Mouse (Mus musculus) cortical plate, adult 2 months (tissue): ENCODE measurements around the gene Slc8a2. TPM values are rescaled to one million over a fixed set of nuclear protein-coding genes. Genes with fewer than 3 reads are reported as not detected.

ENCODE experiments used
- H3K27ac ChIP-seq: fragments of 200-500 bp; 2 replicates; pipeline ENCODE4 v1.5.1; 2012; ENCODE audit warnings: low read length, control low read depth, inconsistent platforms; ENCODE audit not compliant: insufficient read depth
- H3K4me1 ChIP-seq: fragments of 200-500 bp; 2 replicates; pipeline ENCODE4 v1.6.1; 2011; ENCODE audit warnings: low read length; ENCODE audit not compliant: control insufficient read depth, insufficient read depth
- H3K4me3 ChIP-seq: fragments of 200-500 bp; 2 replicates; pipeline ENCODE4 v1.5.1; 2011; ENCODE audit warnings: mild to moderate bottlenecking, low read length, control low read depth; ENCODE audit not compliant: insufficient read depth
- CTCF ChIP-seq: fragments of 200-500 bp; IDR thresholded peaks from 2 replicates; pipeline ENCODE4 v1.5.1; 2011; ENCODE audit warnings: mild to moderate bottlenecking, control low read depth, low read length; ENCODE audit not compliant: insufficient read depth; ENCODE audit errors: extremely low read depth
- POLR2A ChIP-seq: fragments of 200-500 bp; IDR thresholded peaks from 2 replicates; pipeline ENCODE4 v1.6.1; 2011; ENCODE audit warnings: mild to moderate bottlenecking, low read length, control low read depth; ENCODE audit not compliant: insufficient read depth; ENCODE audit errors: extremely low read depth
- polyA plus RNA-seq: library from polyadenylated mRNA; depleted of rRNA; stranded (reverse); fragments of >200 nt; gene quantifications from 2 replicates; pipeline ENCODE4 v1.2.3, GENCODE M21; 2012; rRNA removed

The Slc8a2 gene
- polyA plus RNA-seq, 1 experiment, result 164 TPM

GRCm38 (mm10) chr7:16204791-16205190, 75.2 kb downstream of the Slc8a2 start:
- H3K27ac ChIP-seq, result no peak overlapping the region
- TF ChIP-seq CTCF, result no peak
- no peak for TF ChIP-seq POLR2A
- H3K4me3 ChIP-seq, result no peak overlapping the region
- H3K4me1 ChIP-seq, result peaks cover 2% of the 10 kb centered on the region; the same call in 1 of the 2 replicates

- Histone ChIP-seq H3K27ac (peak overlapping the region; percentile 31; the same call in 1 of the 2 replicates), H3K4me1 (peaks cover 2% of the 10 kb centered on the region; the same call in 1 of the 2 replicates)
- TF ChIP-seq POLR2A (no peak), CTCF (no peak)
Measured at GRCm38 (mm10) chr7:16207076-16207475, 77.5 kb downstream of the Slc8a2 start.

GRCm38 (mm10) chr7:16207496-16207895, 77.9 kb downstream of the Slc8a2 start:
- TF ChIP-seq POLR2A (no peak), CTCF (no peak)
- Histone ChIP-seq H3K4me3 (no peak overlapping the region), H3K27ac (peak overlapping the region; percentile 31; the same call in 1 of the 2 replicates), H3K4me1 (peaks cover 2% of the 10 kb centered on the region; the same call in 1 of the 2 replicates)

More at GRCm38 (mm10) chr7:16207076-16207475, 77.5 kb downstream of the Slc8a2 start:
- no peak overlapping the region for H3K4me3 ChIP-seq

- Histone ChIP-seq H3K4me3 (no peak overlapping the region), H3K27ac (no peak overlapping the region), H3K4me1 (peaks cover 2% of the 10 kb centered on the region; the same call in 1 of the 2 replicates)
- no peak for TF ChIP-seq CTCF
- TF ChIP-seq POLR2A, result no peak
Measured at GRCm38 (mm10) chr7:16208781-16209665, 79.4 kb downstream of the Slc8a2 start.

Other genes starting within 250 kb of the Slc8a2 start
- 0.08 TPM in 1 of 2 replicates, not detected in the other for gene Crx, start 249.9 kb upstream of the Slc8a2 start, polyA plus RNA-seq
- gene Crxos, start 247.2 kb upstream of the Slc8a2 start, polyA plus RNA-seq, result 0.13 and 0.27 TPM in 2 replicates
- 1,858 and 2,021 TPM in 2 replicates for gene Selenow, start 207.4 kb upstream of the Slc8a2 start, polyA plus RNA-seq
- 91.6 and 109 TPM in 2 replicates for gene Nop53, start 183.8 kb upstream of the Slc8a2 start, polyA plus RNA-seq
- gene Ehd2, start 162.3 kb upstream of the Slc8a2 start, polyA plus RNA-seq, result 4.9 and 5.4 TPM in 2 replicates
- gene Bicra, start 81.9 kb upstream of the Slc8a2 start, polyA plus RNA-seq, result 7.8 and 8.5 TPM in 2 replicates
- 0.45 and 0.52 TPM in 2 replicates for gene Zfp541, start 68.0 kb upstream of the Slc8a2 start, polyA plus RNA-seq
- gene Napa, start 31.4 kb upstream of the Slc8a2 start, polyA plus RNA-seq, result 436 and 444 TPM in 2 replicates
- gene Kptn, start 9.9 kb upstream of the Slc8a2 start, polyA plus RNA-seq, result 51.3 and 58.5 TPM in 2 replicates
- gene Meis3, start 45.3 kb downstream of the Slc8a2 start, polyA plus RNA-seq, result 83.3 and 84.0 TPM in 2 replicates
- gene Dhx34, start 92.2 kb downstream of the Slc8a2 start, polyA plus RNA-seq, result 10.8 and 11.5 TPM in 2 replicates
- gene C5ar2, start 114.3 kb downstream of the Slc8a2 start, polyA plus RNA-seq, result 0.48 and 0.57 TPM in 2 replicates
- 1.5 and 2.0 TPM in 2 replicates for gene C5ar1, start 129.7 kb downstream of the Slc8a2 start, polyA plus RNA-seq
- 49.8 and 53.2 TPM in 2 replicates for gene Inafm1, start 143.8 kb downstream of the Slc8a2 start, polyA plus RNA-seq
- 68.9 and 79.1 TPM in 2 replicates for gene Ccdc9, start 157.0 kb downstream of the Slc8a2 start, polyA plus RNA-seq
- 8.1 and 11.2 TPM in 2 replicates for gene Bbc3, start 178.6 kb downstream of the Slc8a2 start, polyA plus RNA-seq